Mouse (Mus musculus) stomach, postnatal 0 days (tissue): ENCODE data around the gene Zbtb22. TPM values are rescaled to one million over a fixed set of nuclear protein-coding genes. Genes with fewer than 3 reads are reported as not detected.
A peak's percentile ranks its signal among the peaks of the same experiment; 100 is the strongest.

Experiments used
- ATAC-seq: fragments of 200-750 bp; cut with Nextera tagmentation; 2 replicates; pipeline ENCODE4 v1.8.0; 2017; ENCODE audit not compliant: low FRiP score, low TSS enrichment
- DNase-seq: peaks from one replicate; pipeline ENCODE4 v3.0.0-alpha.2; 2016; ENCODE audit warnings: low spot score
- H3K27ac ChIP-seq: fragments of 300-500 bp; sonication (generic); replicated peaks from 2 replicates; pipeline ENCODE4 v1.5.1; 2014; ENCODE audit warnings: mild to moderate bottlenecking, control low read depth
- H3K27me3 ChIP-seq: fragments of 300-500 bp; sonication (generic); 2 replicates; pipeline ENCODE4 v1.6.1; 2014; ENCODE audit warnings: low read length; ENCODE audit not compliant: control insufficient read depth, insufficient read depth
- H3K36me3 ChIP-seq: fragments of 300-500 bp; sonication (generic); 2 replicates; pipeline ENCODE4 v1.6.1; 2014; ENCODE audit warnings: low read length, mixed read lengths; ENCODE audit not compliant: control insufficient read depth, insufficient read depth
- H3K4me1 ChIP-seq: fragments of 300-500 bp; sonication (generic); replicated peaks from 2 replicates; pipeline ENCODE4 v1.6.1; 2014; ENCODE audit warnings: antibody characterized with exemption; ENCODE audit not compliant: control insufficient read depth, insufficient read depth
- H3K4me2 ChIP-seq: fragments of 300-500 bp; sonication (generic); replicated peaks from 2 replicates; pipeline ENCODE4 v1.6.1; 2014; ENCODE audit warnings: low read depth, mild to moderate bottlenecking, control low read depth, moderate library complexity
- H3K4me3 ChIP-seq: fragments of 300-500 bp; sonication (generic); 2 replicates; pipeline ENCODE4 v1.5.1; 2014; ENCODE audit warnings: low read depth, low read length, control low read depth
- H3K9ac ChIP-seq: fragments of 300-500 bp; sonication (generic); 2 replicates; pipeline ENCODE4 v1.6.1; 2014; ENCODE audit warnings: mild to moderate bottlenecking, low read length, control low read depth, mixed read lengths
- H3K9me3 ChIP-seq: fragments of 300-500 bp; sonication (generic); 2 replicates; pipeline ENCODE4 v1.6.1; 2016; ENCODE audit warnings: low read length; ENCODE audit not compliant: control insufficient read depth
- CTCF ChIP-seq: IDR thresholded peaks from 2 replicates; pipeline ENCODE4 v1.5.1; 2016; ENCODE audit warnings: antibody characterized with exemption, low read depth, mild to moderate bottlenecking, moderate library complexity
- EP300 ChIP-seq: optimal IDR thresholded peaks from 2 replicates; pipeline ENCODE3; 2016; ENCODE audit warnings: antibody characterized with exemption
- whole genome bisulfite sequencing: fragments of 180-500 bp; shearing (Covaris S2); extraction: QIAGEN DNeasy Blood & Tissue Kit; methylation state at CpG from one replicate; pipeline ENCODE4 v1.1.7; 2014; 5-methylcytosine and 5-hydroxymethylcytosine counted together
- polyA plus RNA-seq: library from polyadenylated mRNA; unstranded; fragments of >200 nt; fragmentation: Nextera tagmentation; extraction: Ambion mirVana; gene quantifications from 2 replicates; pipeline ENCODE4 v1.2.1, GENCODE M21; 2015

The Zbtb22 gene
- polyA plus RNA-seq, 1 experiment from 2014 or later = 10.7 TPM

DNA sequence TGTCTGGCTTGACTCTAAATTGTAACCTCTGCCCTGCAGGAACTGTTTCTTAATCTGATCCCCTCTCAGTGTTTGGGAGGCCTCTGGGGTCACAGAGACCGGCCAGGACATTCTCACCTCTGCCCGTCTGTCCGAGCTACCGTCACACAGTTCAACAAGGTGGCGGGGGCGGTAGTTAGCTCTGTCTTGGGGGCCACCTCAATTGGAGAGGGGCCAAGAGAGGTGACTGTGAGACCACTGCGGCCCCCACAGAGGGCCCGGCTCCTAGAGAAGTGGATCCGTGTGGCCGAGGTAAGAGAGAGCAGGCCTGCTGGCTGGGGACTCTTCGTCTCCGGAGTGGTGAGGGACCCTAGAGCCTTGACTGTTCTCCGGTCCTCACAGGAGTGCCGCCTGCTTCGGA lies 17.3 kb downstream of the Zbtb22 start:
- H3K36me3 ChIP-seq = peaks cover 3% of the 10 kb centered on the region; the same call in 1 of the 2 replicates
- DNase-seq = no peak
- 94% methylated on average over 15 of the region's 15 CpGs for WGBS

DNA sequence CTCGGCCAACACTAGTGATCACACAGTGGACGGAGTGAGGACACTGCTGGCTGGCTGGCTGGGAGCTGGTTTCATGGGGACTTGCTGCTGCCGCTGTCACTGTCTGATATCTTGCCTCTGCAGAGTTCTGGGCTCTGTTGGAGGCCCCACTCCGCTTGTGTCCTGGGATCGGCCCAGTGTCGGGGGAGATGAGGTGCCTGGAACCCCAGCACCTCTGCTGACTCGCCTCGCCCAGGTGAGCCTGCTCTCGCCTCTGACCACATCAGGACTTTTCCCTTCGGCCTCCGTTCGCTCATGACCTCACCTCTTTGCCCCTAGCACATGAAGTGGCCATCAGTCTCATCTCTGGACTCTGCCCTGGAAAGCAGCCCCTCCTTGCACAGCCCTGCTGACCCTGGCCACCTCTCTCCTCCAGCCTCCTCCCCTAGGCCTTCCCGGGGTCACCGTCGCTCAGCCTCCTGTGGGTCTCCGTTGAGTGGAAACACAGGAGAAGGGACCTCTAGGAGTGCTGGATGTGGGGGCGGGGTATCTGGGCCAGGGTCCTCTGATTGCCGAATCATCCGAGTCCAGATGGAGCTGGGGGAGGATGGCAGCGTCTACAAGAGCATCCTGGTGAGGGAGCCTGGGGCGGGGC lies 19.8 kb downstream of the Zbtb22 start:
- no peak for DNase-seq
- Histone ChIP-seq H3K9ac (no peak overlapping the region), H3K4me1 (no peaks in the 10 kb centered on the region), H3K36me3 (peaks cover 3% of the 10 kb centered on the region; the same call in 1 of the 2 replicates), H3K9me3 (no peaks in the 10 kb centered on the region), H3K27ac (no peak overlapping the region), H3K4me3 (no peak overlapping the region), H3K4me2 (no peak overlapping the region), H3K27me3 (no peaks in the 10 kb centered on the region)
- WGBS = 85% methylated on average over 21 of the region's 21 CpGs
- ATAC-seq = no peak
- no peak for TF ChIP-seq EP300
- TF ChIP-seq CTCF = no peak

More for the DNA sequence above, 17.3 kb downstream of the Zbtb22 start:
- Histone ChIP-seq H3K27me3 (no peaks in the 10 kb centered on the region), H3K4me1 (0 out of 2 replicates have a peak, but pooled peaks cover 3% of the 10 kb centered on the region), H3K27ac (no peak overlapping the region), H3K4me3 (no peak overlapping the region), H3K9me3 (no peaks in the 10 kb centered on the region), H3K9ac (no peak overlapping the region), H3K4me2 (no peak overlapping the region)
- no peak for TF ChIP-seq CTCF
- no peak for TF ChIP-seq EP300
- ATAC-seq = no peak

DNA sequence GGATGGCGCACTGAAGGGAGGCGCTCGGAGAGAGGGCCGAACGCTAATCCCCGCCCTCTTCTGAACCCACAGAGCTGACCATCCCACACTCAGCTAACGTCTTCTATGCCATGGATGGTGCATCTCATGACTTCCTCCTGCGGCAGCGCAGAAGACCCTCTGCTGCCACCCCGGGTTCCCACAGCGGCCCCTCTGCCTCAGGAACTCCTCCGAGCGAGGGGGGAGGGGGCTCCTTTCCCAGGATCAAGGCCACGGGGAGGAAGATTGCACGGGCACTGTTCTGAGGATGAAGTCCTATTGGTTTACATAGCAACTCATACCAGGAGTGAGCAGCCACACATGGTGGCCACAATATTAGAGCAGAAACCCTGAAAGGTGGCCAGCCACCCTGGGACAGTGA lies 21.3 kb downstream of the Zbtb22 start:
- no peak overlapping the region for H3K27ac ChIP-seq
- H3K4me3 ChIP-seq = no peak overlapping the region
- H3K9me3 ChIP-seq = no peaks in the 10 kb centered on the region
- TF ChIP-seq CTCF = no peak
- TF ChIP-seq EP300 = no peak
- peaks cover 3% of the 10 kb centered on the region; the same call in 1 of the 2 replicates for H3K36me3 ChIP-seq
- H3K9ac ChIP-seq = no peak overlapping the region
- ATAC-seq = no peak
- 86% methylated on average over 15 of the region's 15 CpGs for WGBS
- H3K27me3 ChIP-seq = no peaks in the 10 kb centered on the region
- H3K4me2 ChIP-seq = no peak overlapping the region
- peaks cover 6% of the 10 kb centered on the region; the same call in 1 of the 2 replicates for H3K4me1 ChIP-seq
- DNase-seq = no peak

DNA sequence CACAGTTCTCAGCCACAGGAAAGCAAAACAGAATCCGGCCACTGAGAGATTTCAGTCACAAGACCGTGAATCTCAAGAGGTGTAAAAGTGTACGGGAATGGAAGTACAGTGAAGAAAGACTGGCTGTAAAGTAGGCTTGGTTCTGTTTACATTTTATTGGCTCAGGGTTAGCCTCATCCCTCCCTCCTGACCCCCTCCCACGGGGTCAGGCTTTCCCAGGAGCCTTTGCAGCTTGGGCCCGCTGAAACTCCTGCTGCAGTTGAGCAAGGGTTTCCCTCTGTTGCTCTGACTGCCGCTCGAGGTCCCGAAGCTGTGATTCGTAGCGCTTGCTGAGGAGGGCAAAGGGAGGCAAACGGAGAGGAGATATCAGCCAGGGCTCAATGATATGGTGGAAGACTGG lies 23.1 kb downstream of the Zbtb22 start:
- H3K9me3 ChIP-seq = no peaks in the 10 kb centered on the region
- peaks cover 6% of the 10 kb centered on the region; the same call in 1 of the 2 replicates for H3K4me1 ChIP-seq
- 73% methylated on average over 11 of the region's 11 CpGs for WGBS
- H3K4me3 ChIP-seq = no peak overlapping the region
- H3K36me3 ChIP-seq = no peaks in the 10 kb centered on the region
- DNase-seq (no peak), ATAC-seq (no peak)
- no peaks in the 10 kb centered on the region for H3K27me3 ChIP-seq
- peak overlapping the region; percentile 85; the same call in 1 of the 2 replicates for H3K9ac ChIP-seq
- TF ChIP-seq EP300 = no peak
- TF ChIP-seq CTCF = no peak
- H3K4me2 ChIP-seq = no peak overlapping the region
- no peak overlapping the region for H3K27ac ChIP-seq

DNA sequence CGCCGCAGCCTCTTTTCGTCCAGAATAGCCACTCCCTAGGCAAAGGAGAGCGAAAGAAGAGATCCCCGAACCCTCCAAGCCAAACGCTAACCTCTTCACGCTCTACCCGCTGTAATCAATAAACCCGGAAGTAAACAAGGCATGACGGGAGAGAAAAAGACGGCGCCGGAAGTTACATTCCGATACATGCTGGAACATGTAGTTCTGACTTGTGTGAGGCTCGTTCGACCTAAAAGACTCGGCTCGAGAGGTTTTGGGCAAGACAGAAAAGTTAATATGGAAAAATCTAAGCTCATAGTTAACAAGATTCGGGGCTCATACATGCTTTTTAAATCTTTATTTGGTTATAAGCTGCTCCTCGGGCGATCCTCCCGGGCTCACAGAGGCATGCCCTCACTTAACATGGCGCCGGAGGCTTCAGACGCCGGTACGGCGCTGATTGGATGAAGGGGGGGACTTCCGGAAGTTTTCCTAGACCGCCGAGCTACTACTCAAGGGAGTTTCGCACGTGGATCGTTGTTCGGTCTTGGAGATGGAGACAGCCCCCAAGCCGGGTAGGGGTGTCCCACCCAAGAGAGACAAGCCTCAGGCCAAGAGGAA lies 24.6 kb downstream of the Zbtb22 start, which contains the start of the genes Pfdn6 and Wdr46:
Pfdn6 (minus strand) TSS at position 138 of the 600 bp plus-strand sequence.
Wdr46 (plus strand) TSS at position 455 of the 600 bp plus-strand sequence.
- peak; percentile 89 for DNase-seq
- H3K36me3 ChIP-seq = peaks cover 4% of the 10 kb centered on the region
- under 1% methylated on average over 36 of the region's 36 CpGs for WGBS

More for the DNA sequence above, 24.6 kb downstream of the Zbtb22 start, which contains the start of the genes Pfdn6 and Wdr46:
- Histone ChIP-seq H3K27me3 (no peaks in the 10 kb centered on the region), H3K4me3 (peak within 1 kb of the TSS; percentile 70), H3K4me1 (peaks cover 6% of the 10 kb centered on the region; the same call in 1 of the 2 replicates), H3K9me3 (no peaks in the 10 kb centered on the region), H3K27ac (no peak within 1 kb of the TSS), H3K9ac (peak within 1 kb of the TSS; percentile 85), H3K4me2 (peak within 1 kb of the TSS; percentile 92)
- peak; percentile 86 for ATAC-seq
- TF ChIP-seq CTCF = no peak
- TF ChIP-seq EP300 = peak; percentile 60
